Mouse (Mus musculus) forebrain, embryonic 15.5 days (tissue): ENCODE measurements around the gene Fam160b1. TPM values are rescaled to one million over a fixed set of nuclear protein-coding genes. Genes with fewer than 3 reads are reported as not detected.

ENCODE experiments used
- ATAC-seq: fragments of 200-750 bp; cut with Nextera tagmentation; replicated peaks from 2 replicates; pipeline ENCODE4 v1.8.0; 2017; ENCODE audit warnings: mild to moderate bottlenecking, moderate TSS enrichment, moderate library complexity
- H3K27ac ChIP-seq: fragments of 300-500 bp; sonication (generic); replicated peaks from 2 replicates; pipeline ENCODE4 v1.5.1; 2015; ENCODE audit warnings: mild to moderate bottlenecking, inconsistent platforms
- H3K27me3 ChIP-seq: fragments of 300-500 bp; sonication (generic); 2 replicates; pipeline ENCODE4 v1.6.1; 2015; ENCODE audit warnings: inconsistent platforms
- H3K36me3 ChIP-seq: fragments of 300-500 bp; sonication (generic); 2 replicates; pipeline ENCODE4 v1.6.1; 2015; ENCODE audit warnings: mild to moderate bottlenecking, inconsistent platforms
- H3K4me1 ChIP-seq: fragments of 300-500 bp; sonication (generic); 2 replicates; pipeline ENCODE4 v1.6.1; 2015; ENCODE audit warnings: inconsistent platforms
- H3K4me2 ChIP-seq: fragments of 300-500 bp; sonication (generic); replicated peaks from 2 replicates; pipeline ENCODE4 v1.6.1; 2015; ENCODE audit warnings: mild to moderate bottlenecking, inconsistent platforms
- H3K4me3 ChIP-seq: fragments of 300-500 bp; sonication (generic); 2 replicates; pipeline ENCODE4 v1.5.1; 2015; ENCODE audit warnings: mild to moderate bottlenecking, inconsistent platforms
- H3K9ac ChIP-seq: fragments of 300-500 bp; sonication (generic); replicated peaks from 2 replicates; pipeline ENCODE4 v1.6.1; 2015; ENCODE audit warnings: mild to moderate bottlenecking, inconsistent platforms
- H3K9me3 ChIP-seq: fragments of 300-500 bp; sonication (generic); 2 replicates; pipeline ENCODE4 v1.6.1; 2016; ENCODE audit warnings: inconsistent platforms
- WGBS: fragments of 180-500 bp; shearing (Covaris S2); methylation state at CpG from one replicate; pipeline ENCODE4 v1.1.7; 2015; ENCODE audit warnings: mixed read lengths; 5-methylcytosine and 5-hydroxymethylcytosine counted together
- polyA plus RNA-seq: library from polyadenylated mRNA; unstranded; fragments of >200 nt; fragmentation: Nextera tagmentation; extraction: Ambion mirVana; gene quantifications from 2 replicates; pipeline ENCODE4 v1.2.1, GENCODE M21; 2015

Gene Fam160b1
- polyA plus RNA-seq, 1 experiment from 2014 or later: 15.7 TPM

DNA sequence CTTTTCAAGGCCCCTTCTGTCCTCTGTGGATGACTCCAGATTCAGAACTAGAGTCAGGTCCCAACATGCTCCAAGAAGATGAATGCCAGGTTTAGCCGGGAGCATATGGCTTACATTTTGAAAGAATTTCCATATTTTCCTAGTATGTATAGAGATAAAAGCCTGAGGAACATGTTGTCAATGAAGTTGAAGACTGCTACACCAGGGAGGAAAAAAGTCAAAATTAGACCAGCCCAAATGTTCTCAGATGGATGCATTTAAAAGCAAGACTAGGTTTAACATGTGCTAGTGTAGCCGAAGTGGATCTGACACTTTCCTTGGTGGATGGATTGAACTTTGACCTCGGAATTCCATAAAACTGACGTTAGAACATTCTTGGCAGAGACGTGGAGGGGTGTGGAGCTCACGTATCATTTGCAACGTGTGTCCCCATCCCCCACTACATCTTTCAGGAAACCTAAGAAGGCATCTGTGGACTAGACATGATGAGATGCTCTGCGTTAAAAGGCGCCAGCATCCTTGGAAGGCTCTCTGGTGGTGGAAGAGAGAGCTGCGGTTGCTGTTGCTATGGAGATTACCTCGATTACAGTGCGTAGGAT lies 8.0 kb upstream of the Fam160b1 start:
- no peaks in the 10 kb centered on the region for H3K9me3 ChIP-seq
- no peaks in the 10 kb centered on the region for H3K36me3 ChIP-seq
- no peak overlapping the region; the same call in 1 of the 2 replicates for H3K27ac ChIP-seq
- H3K9ac ChIP-seq: no peak overlapping the region
- H3K4me2 ChIP-seq: no peak overlapping the region
- H3K27me3 ChIP-seq: no peaks in the 10 kb centered on the region
- no peak overlapping the region for H3K4me3 ChIP-seq
- ATAC-seq: no peak
- H3K4me1 ChIP-seq: no peaks in the 10 kb centered on the region
- WGBS: 84% methylated on average over 12 of the region's 12 CpGs

DNA sequence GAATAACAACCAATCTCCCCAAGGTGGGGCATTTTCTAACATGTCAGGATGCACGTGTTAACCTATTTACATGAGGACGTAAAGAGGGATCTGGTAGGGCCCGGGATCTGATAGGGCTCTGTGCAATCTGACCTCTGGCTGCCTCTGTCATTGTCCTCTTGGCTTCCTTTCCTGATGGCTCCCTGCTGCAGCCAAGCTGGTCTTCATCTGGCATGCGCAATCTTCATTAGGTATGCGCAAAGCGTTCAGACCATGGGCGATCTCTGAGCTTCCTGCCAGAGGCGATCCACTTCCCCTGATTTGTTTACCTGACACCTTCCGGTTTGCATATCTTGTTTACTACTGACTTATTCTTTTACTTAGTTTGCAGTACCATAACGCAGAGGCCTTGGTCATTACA lies 7.3 kb upstream of the Fam160b1 start:
- Histone ChIP-seq H3K4me2 (no peak overlapping the region), H3K9me3 (no peaks in the 10 kb centered on the region), H3K27me3 (no peaks in the 10 kb centered on the region), H3K4me3 (no peak overlapping the region), H3K36me3 (no peaks in the 10 kb centered on the region), H3K4me1 (no peaks in the 10 kb centered on the region), H3K27ac (no peak overlapping the region), H3K9ac (no peak overlapping the region)
- WGBS: 82% methylated on average over 10 of the region's 10 CpGs
- no peak for ATAC-seq

DNA sequence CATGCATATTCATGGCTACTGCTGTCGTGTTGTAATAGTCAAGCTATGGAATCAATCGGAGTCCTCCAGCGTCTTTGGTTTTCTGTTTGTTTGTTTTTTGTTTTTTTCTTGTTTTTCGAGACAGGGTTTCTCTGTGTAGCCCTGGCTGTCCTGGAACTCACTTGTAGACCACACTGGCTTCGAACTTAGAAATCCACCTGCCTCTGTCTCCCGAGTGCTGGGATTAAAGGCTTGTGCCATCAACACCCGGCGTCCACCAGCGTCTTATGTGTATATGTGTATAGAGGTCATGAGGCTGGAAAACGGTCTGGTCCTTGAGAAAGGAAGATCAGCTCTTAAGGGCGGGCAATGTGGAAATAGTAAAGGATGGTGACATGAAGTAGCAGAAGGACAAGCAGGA lies 6.4 kb upstream of the Fam160b1 start:
- no peak for ATAC-seq
- H3K9me3 ChIP-seq: no peaks in the 10 kb centered on the region
- no peak overlapping the region for H3K27ac ChIP-seq
- WGBS: 82% methylated on average over 11 of the region's 11 CpGs
- H3K36me3 ChIP-seq: no peaks in the 10 kb centered on the region
- no peak overlapping the region for H3K9ac ChIP-seq
- H3K4me1 ChIP-seq: peaks cover 3% of the 10 kb centered on the region; the same call in 1 of the 2 replicates
- no peaks in the 10 kb centered on the region for H3K27me3 ChIP-seq
- no peak overlapping the region for H3K4me2 ChIP-seq
- no peak overlapping the region for H3K4me3 ChIP-seq

DNA sequence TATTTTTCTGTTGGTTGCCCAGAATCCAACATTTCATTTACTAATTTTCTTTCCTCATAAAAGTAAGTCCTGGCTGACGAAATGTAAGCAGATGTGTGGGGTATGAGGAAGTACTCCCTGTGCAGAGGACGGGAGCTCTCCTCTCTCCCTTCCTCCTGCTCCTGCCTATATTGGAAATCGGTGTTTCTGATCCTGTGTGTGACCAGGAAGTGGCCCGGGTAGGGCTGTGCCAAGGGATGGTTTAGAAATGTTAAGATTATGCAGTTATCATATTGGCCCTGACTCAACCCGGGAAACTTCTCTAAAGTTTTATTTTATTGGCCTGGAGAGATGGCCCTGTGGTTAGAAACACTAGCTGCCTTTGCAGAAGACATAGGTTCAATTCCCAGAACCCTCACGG lies 5.8 kb upstream of the Fam160b1 start:
- 87% methylated on average over 6 of the region's 6 CpGs for WGBS
- no peaks in the 10 kb centered on the region for H3K27me3 ChIP-seq
- ATAC-seq: no peak

DNA sequence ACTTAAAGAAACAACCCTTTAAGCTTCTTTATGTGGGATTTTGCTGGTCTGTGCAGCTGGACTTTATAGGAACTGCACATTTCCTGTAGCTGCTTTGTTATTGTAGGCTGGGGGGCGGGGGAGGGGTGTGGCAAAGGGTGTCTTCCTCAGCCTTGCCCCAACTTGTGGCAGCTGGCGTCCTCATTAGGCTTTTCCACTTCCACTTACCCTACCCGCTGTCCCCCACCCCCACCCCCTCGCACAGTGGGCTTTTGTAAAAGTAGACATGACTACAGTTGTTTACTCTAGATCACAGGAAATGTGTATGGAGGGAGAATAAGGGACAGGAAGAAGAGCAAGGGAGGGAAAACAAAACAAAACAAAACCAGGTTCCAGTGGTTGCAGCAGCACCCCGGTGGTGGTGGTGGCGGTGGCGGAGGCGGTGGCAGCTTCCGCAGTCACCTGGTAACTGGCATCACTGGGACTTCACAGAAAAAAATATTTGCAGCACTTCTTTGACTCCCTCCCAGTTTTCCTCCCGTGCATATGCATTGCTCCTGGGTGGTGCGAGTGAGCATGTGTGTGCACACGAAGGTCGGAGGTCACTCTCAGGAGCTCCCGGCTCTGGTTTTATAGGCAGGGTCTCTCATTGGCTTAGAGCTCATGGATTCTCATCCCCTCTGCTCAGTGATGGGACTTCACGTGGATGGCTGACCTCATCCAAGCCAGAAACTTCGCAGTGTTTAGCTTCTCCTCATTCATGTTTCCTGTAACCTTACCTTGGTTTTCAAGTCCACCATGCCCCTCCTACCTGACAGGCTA lies 4.8 kb upstream of the Fam160b1 start:
- WGBS: 80% methylated on average over 16 of the region's 16 CpGs
- Histone ChIP-seq H3K4me3 (no peak overlapping the region), H3K9ac (no peak overlapping the region), H3K36me3 (no peaks in the 10 kb centered on the region), H3K4me1 (peaks cover 14% of the 10 kb centered on the region), H3K27ac (no peak overlapping the region), H3K27me3 (no peaks in the 10 kb centered on the region), H3K9me3 (no peaks in the 10 kb centered on the region), H3K4me2 (no peak overlapping the region)
- no peak for ATAC-seq

More for the DNA sequence above, 5.8 kb upstream of the Fam160b1 start:
- Histone ChIP-seq H3K4me3 (no peak overlapping the region), H3K4me2 (no peak overlapping the region), H3K9me3 (no peaks in the 10 kb centered on the region), H3K36me3 (no peaks in the 10 kb centered on the region), H3K27ac (no peak overlapping the region), H3K4me1 (peaks cover 8% of the 10 kb centered on the region), H3K9ac (no peak overlapping the region)

DNA sequence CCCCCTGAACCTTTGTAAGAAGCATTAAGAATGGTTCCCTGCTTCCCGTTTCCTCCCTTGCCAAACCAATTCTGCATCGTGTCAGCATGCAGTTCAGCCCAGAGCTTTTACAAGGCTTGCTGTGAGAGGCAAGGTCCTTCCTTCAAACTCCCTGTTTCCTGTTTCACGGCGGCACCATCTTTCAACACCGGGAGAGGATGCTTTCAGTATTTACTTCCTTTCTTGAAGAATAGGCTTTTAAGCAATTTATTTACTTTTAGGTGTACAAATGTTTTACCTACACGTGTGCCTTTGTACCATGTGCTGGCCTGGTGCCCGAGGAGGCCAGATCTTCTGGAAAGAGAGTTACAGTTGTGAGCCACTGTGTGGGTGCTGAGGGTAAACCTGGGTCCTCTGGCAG lies 4.2 kb upstream of the Fam160b1 start:
- no peak overlapping the region for H3K9ac ChIP-seq
- no peaks in the 10 kb centered on the region for H3K9me3 ChIP-seq
- no peak overlapping the region for H3K4me3 ChIP-seq
- no peak for ATAC-seq
- 83% methylated on average over 7 of the region's 7 CpGs for WGBS
- H3K27ac ChIP-seq: no peak overlapping the region
- H3K4me2 ChIP-seq: no peak overlapping the region
- no peaks in the 10 kb centered on the region for H3K36me3 ChIP-seq
- peaks cover 14% of the 10 kb centered on the region for H3K4me1 ChIP-seq
- no peaks in the 10 kb centered on the region for H3K27me3 ChIP-seq

- H3K4me1 ChIP-seq: peaks cover 17% of the 10 kb centered on the region
- no peaks in the 10 kb centered on the region for H3K27me3 ChIP-seq
- H3K4me2 ChIP-seq: no peak overlapping the region
- 80% methylated on average over 6 of the region's 6 CpGs for WGBS
- no peak overlapping the region for H3K9ac ChIP-seq
- H3K36me3 ChIP-seq: no peaks in the 10 kb centered on the region
- H3K4me3 ChIP-seq: no peak overlapping the region
- no peak overlapping the region for H3K27ac ChIP-seq
- ATAC-seq: no peak
- no peaks in the 10 kb centered on the region for H3K9me3 ChIP-seq
These were observed 3.2 kb upstream of the Fam160b1 start for GRCm38 (mm10) chr19:57357244-57357643.

DNA sequence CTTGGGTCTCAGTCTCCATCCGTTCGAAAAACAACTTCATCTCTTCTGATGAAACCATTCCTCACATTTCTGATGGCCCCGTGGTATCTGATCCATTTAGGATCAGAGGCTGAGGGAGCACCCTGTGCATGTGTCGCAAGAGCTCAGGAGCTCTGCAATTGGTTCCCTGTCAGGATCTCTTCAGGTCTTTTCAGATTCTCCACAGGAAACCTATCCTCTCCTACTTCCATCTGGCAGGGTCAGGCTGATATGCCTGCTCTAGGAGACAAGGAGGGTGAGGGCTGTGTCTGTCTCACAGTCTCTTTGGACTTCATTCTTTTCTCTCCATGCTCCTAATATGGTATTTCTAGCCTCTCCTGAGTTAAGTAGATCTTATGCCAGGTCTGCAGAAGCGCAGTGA lies 2.7 kb upstream of the Fam160b1 start:
- Histone ChIP-seq H3K36me3 (no peaks in the 10 kb centered on the region), H3K27ac (no peak overlapping the region), H3K4me2 (no peak overlapping the region), H3K4me1 (peaks cover 22% of the 10 kb centered on the region), H3K9me3 (no peaks in the 10 kb centered on the region), H3K27me3 (no peaks in the 10 kb centered on the region), H3K9ac (no peak overlapping the region), H3K4me3 (no peak overlapping the region)
- WGBS: 90% methylated on average over 5 of the region's 5 CpGs
- no peak for ATAC-seq

DNA sequence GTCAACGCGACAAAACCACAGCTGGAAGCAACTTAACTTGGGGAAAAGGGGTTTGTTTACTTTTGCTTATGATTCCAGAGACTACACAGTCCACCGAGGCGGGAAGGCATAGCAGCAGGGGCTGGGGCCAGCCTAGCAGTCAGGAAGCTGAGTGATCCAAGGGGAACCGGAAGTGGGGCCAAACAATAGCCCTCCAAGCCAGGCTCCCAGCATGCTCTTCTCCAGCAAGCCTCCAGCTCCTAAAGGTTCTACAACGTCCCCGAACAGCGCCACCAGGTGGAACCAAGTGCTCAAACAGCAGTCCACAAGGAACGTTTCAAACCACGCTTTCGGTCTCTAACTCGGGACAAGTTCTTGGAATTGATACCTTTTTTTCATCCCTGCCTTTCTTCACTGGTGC lies 2.2 kb upstream of the Fam160b1 start:
- no peak for ATAC-seq
- Histone ChIP-seq H3K9ac (no peak overlapping the region), H3K36me3 (no peaks in the 10 kb centered on the region), H3K4me2 (no peak overlapping the region), H3K27ac (no peak overlapping the region), H3K27me3 (no peaks in the 10 kb centered on the region), H3K4me3 (no peak overlapping the region), H3K4me1 (peaks cover 27% of the 10 kb centered on the region), H3K9me3 (no peaks in the 10 kb centered on the region)
- 75% methylated on average over 12 of the region's 12 CpGs for WGBS

DNA sequence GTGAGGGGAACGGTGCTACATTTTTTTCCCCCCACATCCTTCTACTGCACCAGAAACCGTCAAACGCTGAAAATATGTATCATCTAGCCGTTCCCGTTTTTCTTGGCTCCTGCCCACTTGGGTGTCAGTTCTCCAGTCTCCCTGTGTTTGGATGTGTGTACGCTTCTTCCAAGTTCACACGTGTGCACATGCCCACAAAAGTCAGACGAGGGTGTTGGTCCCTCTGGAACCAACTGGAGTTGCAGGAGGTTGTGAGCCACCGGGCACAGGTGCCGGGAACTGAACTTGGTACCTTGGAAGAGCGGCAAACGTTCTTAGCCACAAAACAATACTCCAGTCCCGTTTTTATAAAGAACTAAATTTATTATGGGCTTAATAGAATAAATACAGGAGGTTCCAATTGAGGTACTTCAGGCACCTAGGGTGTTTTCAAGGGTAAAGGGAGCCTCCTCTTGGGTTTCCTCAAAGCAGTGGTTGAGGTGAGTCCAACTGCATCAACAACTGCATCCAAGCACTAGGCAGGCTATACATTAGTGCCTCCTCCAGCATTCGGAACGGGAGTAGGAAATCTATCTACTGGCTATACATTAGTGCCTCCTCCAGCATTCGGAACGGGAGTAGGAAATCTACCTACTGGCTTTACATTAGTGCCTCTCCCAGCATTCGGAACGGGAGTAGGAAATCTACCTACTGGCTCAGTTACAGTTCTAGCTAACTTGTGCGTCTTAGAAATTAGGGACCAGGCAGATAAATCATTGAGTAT lies 1.5 kb upstream of the Fam160b1 start:
- no peak overlapping the region for H3K4me2 ChIP-seq
- WGBS: 88% methylated on average over 20 of the region's 20 CpGs

DNA sequence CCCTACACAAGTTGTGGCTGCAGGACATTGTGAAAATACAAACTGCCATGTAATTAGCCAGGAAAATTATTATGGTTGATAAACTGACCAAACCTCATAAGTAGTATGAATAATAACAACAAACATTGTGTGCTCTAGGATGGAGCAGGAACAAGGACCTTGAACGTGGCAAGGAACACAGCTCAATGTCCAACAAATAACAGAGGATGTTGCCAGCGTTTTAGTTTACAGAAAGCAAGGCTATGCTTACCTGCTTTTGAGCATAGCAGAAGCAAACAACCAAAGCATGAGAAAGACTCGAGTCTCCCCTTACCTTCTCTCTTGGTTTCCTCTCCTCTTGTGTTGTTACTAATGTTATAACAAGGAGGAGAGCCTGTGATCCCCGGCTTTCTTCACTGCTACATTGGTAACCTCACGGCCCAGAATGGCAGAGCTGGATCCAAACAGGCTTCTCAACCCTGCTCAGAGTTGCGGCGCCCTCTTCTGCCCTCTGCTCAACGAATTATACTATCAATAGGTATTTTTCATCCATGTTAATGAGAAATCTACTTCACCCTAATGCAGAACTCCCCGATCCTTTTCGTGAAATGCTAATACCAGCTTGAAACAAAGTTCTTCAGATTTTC lies 666 bp upstream of the Fam160b1 start:
- no peaks in the 10 kb centered on the region for H3K36me3 ChIP-seq
- peak overlapping the region; percentile 52 for H3K4me2 ChIP-seq
- H3K9me3 ChIP-seq: no peaks in the 10 kb centered on the region
- H3K27ac ChIP-seq: peak overlapping the region; percentile 94
- peaks cover 40% of the 10 kb centered on the region for H3K4me1 ChIP-seq
- ATAC-seq: no peak; the same call in 1 of the 2 replicates
- H3K27me3 ChIP-seq: no peaks in the 10 kb centered on the region
- H3K4me3 ChIP-seq: peak overlapping the region; percentile 88
- H3K9ac ChIP-seq: no peak overlapping the region
- 37% methylated on average over 10 of the region's 10 CpGs for WGBS

More for the DNA sequence above, 1.5 kb upstream of the Fam160b1 start:
- no peak for ATAC-seq
- no peaks in the 10 kb centered on the region for H3K27me3 ChIP-seq
- no peaks in the 10 kb centered on the region for H3K9me3 ChIP-seq
- peaks cover 33% of the 10 kb centered on the region for H3K4me1 ChIP-seq
- H3K27ac ChIP-seq: no peak overlapping the region
- H3K36me3 ChIP-seq: no peaks in the 10 kb centered on the region
- H3K9ac ChIP-seq: no peak overlapping the region
- no peak overlapping the region for H3K4me3 ChIP-seq
